Mouse (Mus musculus): ENCODE measurements at regions not wholly inside any gene's neighbourhood (a gene's known extent, or its start where the extent isn't known, plus 50 kb on each side); places are given as distances from the start of the nearest gene placed in this dataset.

- DNase-seq (ENCODE audit: low spot score in 2 of 2): no peak
Observed at GRCm38 (mm10) chr13:54316907-54317306, 54.2 kb upstream of the Cplx2 start.

DNA sequence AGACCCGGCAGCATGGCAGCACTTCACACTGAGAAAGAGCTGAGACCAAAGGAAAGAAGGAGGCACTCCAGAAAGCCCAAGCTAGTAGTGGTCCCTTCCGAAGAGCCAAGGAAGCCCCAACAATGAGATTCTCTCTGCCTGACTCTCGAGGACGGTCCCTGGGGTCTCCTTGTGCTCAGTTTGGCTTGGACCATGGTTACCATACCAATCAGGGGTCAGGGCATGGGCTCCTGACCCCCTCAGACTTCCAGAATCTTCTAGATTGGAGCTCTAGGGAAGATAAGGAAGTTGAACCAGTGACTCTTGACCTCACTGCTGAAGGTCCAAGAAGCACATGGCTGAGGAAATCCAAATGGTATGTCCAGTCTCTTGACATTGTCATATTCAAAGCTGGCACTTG, 53.0 kb upstream of the Cplx2 start:
- no peak for DNase-seq (ENCODE audit: low spot score in 2 of 2)

DNA sequence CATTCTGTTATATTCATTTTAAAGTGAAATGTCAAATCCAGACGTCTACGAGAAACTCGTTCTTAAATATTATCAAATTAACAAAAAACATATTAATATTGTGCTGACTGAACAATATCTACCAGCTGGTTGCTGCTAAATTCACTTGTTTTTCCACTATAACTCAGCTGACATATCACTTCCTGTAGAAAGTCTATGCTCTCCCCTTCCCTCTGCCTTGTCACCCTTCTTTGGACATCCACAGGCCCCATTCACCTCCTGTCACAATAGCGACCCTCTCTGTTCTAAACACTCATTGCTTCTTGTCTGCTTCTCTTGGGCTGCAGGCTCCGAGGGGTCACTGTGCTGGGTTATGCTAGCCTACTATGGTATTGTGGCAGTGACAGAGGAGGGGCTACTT, 52.5 kb upstream of the Cplx2 start:
- no peak for DNase-seq (ENCODE audit: low spot score in 2 of 2)

DNA sequence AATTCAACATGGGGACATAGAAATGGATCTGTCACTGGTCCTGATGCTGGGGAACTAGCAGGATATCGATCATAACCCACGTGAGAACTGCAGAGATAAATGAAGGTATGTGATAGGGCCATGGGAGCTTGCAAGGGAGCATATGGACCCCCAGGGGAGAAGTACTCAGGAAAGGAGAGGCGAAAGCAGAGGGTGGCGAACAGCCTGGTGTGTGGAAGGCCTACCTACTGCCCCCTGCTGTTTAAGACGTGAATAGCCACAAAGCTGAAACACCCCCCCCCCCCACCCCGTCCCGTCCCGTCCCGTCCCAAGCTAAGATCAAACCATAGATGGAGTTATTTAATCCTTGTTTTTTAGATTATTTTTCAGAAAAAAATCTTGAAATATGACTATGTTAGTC, 50.9 kb upstream of the Cplx2 start:
- DNase-seq (ENCODE audit: low spot score in 2 of 2): no peak

DNA sequence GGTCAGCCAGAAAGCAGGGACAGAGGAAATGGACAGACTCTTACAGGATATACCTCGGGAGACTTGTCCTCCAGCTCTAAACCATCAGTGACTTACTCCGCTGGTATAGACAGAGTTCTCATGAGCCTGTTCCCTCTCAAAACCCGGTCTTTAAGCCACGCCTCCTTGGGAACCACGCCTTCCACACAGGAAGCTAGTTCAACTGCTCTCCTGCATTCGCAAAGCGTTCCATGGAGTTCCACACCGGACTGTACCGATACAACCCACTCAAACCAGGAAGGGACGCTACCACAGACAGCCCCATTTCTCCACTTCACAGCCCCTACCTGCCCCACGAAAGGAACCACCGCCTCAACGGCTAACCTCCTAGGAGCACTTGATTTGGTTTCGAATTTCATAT, 50.1 kb upstream of the Cplx2 start:
- DNase-seq (ENCODE audit: low spot score in 2 of 2): no peak
